Mouse (Mus musculus): Measurements from ENCODE around the gene Ankub1. TPM values are rescaled to one million over a fixed set of nuclear protein-coding genes. Genes with fewer than 3 reads are reported as not detected.

Ankub1 gene
- polyA plus RNA-seq, 1 experiment from 2014 or later: not detected

GRCm38 (mm10) chr3:57612430-57612997 is 80.1 kb downstream of the Ankub1 start:
- H3K27me3 ChIP-seq (ENCODE audit: control insufficient read depth, insufficient read depth, low read length): no peaks in the 10 kb centered on the region
- no peak overlapping the region for H3K4me2 ChIP-seq (replicated peaks; ENCODE audit: low read depth)
- H3K36me3 ChIP-seq (ENCODE audit: control insufficient read depth, insufficient read depth, low read length): no peaks in the 10 kb centered on the region
- H3K27ac ChIP-seq (replicated peaks): no peak overlapping the region
- H3K4me1 ChIP-seq (replicated peaks; ENCODE audit: control insufficient read depth, insufficient read depth): no peaks in the 10 kb centered on the region
- no peak overlapping the region for H3K4me3 ChIP-seq (ENCODE audit: low read depth, low read length)
- WGBS: 51% methylated on average over 3 of the region's 3 CpGs
- H3K9ac ChIP-seq (ENCODE audit: low read length): no peak overlapping the region
- no peaks in the 10 kb centered on the region for H3K9me3 ChIP-seq (ENCODE audit: control insufficient read depth, low read length)
- no peak for ATAC-seq (ENCODE audit: low FRiP score, low TSS enrichment)
- DNase-seq (ENCODE audit: low spot score): no peak
- TF ChIP-seq CTCF (IDR thresholded peaks at IDR 0.05; ENCODE audit: low read depth): no peak
- TF ChIP-seq EP300 (optimal IDR thresholded peaks at IDR 0.05): no peak

GRCm38 (mm10) chr3:57611776-57612175 is 80.8 kb downstream of the Ankub1 start:
- Histone ChIP-seq H3K27me3 (ENCODE audit: control insufficient read depth, insufficient read depth, low read length) (no peaks in the 10 kb centered on the region), H3K27ac (replicated peaks) (no peak overlapping the region), H3K4me3 (ENCODE audit: low read depth, low read length) (no peak overlapping the region), H3K36me3 (ENCODE audit: control insufficient read depth, insufficient read depth, low read length) (no peaks in the 10 kb centered on the region), H3K4me1 (replicated peaks; ENCODE audit: control insufficient read depth, insufficient read depth) (no peaks in the 10 kb centered on the region), H3K9ac (ENCODE audit: low read length) (no peak overlapping the region), H3K4me2 (replicated peaks; ENCODE audit: low read depth) (no peak overlapping the region), H3K9me3 (ENCODE audit: control insufficient read depth, low read length) (no peaks in the 10 kb centered on the region)
- 58% methylated on average over 7 of the region's 7 CpGs for WGBS
- no peak for DNase-seq (ENCODE audit: low spot score)
- TF ChIP-seq CTCF (IDR thresholded peaks at IDR 0.05; ENCODE audit: low read depth): no peak
- no peak for TF ChIP-seq EP300 (optimal IDR thresholded peaks at IDR 0.05)
- no peak for ATAC-seq (ENCODE audit: low FRiP score, low TSS enrichment)

Small RNA genes within 50 kb of the gene (microRNA-seq; reads per million reads assigned to microRNA genes)
- gene Mir6377: not detected

Other genes starting within 250 kb of the Ankub1 start
- 20.7 and 21.0 TPM in 2 replicates for gene Wwtr1, start 116.9 kb downstream of the Ankub1 start, polyA plus RNA-seq (2015; fragmentation: Nextera tagmentation; extraction: Ambion mirVana)
- 71.6 and 79.2 TPM in 2 replicates for gene Commd2, start 41.1 kb downstream of the Ankub1 start, polyA plus RNA-seq (2015; fragmentation: Nextera tagmentation; extraction: Ambion mirVana)
- 78.8 and 84.3 TPM in 2 replicates for gene Rnf13, start 43.3 kb upstream of the Ankub1 start, polyA plus RNA-seq (2015; fragmentation: Nextera tagmentation; extraction: Ambion mirVana)
- gene Pfn2, start 155.3 kb upstream of the Ankub1 start, polyA plus RNA-seq (2015; fragmentation: Nextera tagmentation; extraction: Ambion mirVana): 42.5 and 43.5 TPM in 2 replicates